Mouse (Mus musculus): ENCODE data around the gene AB124611.
"Not testable (repeated sequence)": the region's sequence is repeated elsewhere in the genome, so short reads cannot be mapped to it uniquely, and the experiment has no call there.

Gene AB124611

GRCm38 (mm10) chr9:21565004-21565586, 39.1 kb downstream of the AB124611 start:
- DNase-seq, result no peak

- no peak for DNase-seq
Observed at GRCm38 (mm10) chr9:21566538-21566937, 40.6 kb downstream of the AB124611 start.

- no peak for DNase-seq
Observed at GRCm38 (mm10) chr9:21567051-21567450, 41.1 kb downstream of the AB124611 start.

- no peak for DNase-seq
Observed at GRCm38 (mm10) chr9:21568657-21569255, 42.8 kb downstream of the AB124611 start.

GRCm38 (mm10) chr9:21574012-21574801, 48.2 kb downstream of the AB124611 start:
- DNase-seq, result no peak

GRCm38 (mm10) chr9:21575253-21575652, 49.3 kb downstream of the AB124611 start:
- DNase-seq, result no peak

- no peak for DNase-seq
Observed at GRCm38 (mm10) chr9:21576286-21576685, 50.3 kb downstream of the AB124611 start.

- no peak for DNase-seq
Observed at GRCm38 (mm10) chr9:21578226-21578625, 52.2 kb downstream of the AB124611 start.

- DNase-seq, result no peak
Observed at GRCm38 (mm10) chr9:21585401-21585800, 59.4 kb downstream of the AB124611 start.

GRCm38 (mm10) chr9:21587678-21588349, 61.8 kb downstream of the AB124611 start:
- no peak for DNase-seq

GRCm38 (mm10) chr9:21588350-21588749, 62.4 kb downstream of the AB124611 start:
- DNase-seq, result no peak

- DNase-seq, result no peak
Observed at GRCm38 (mm10) chr9:21589538-21589937, 63.6 kb downstream of the AB124611 start.

- no peak for DNase-seq
Observed at GRCm38 (mm10) chr9:21591127-21591830, 65.3 kb downstream of the AB124611 start.

GRCm38 (mm10) chr9:21591831-21592702, 66.1 kb downstream of the AB124611 start:
- DNase-seq, result no peak

- peak; percentile 80 for DNase-seq
Observed at GRCm38 (mm10) chr9:21592703-21593121, 66.7 kb downstream of the AB124611 start, which contains the start of the genes Timm29 and Yipf2. TSS of gene Timm29 (plus strand) at chr9:21592722. TSS of gene Yipf2 (minus strand) at chr9:21592828.

- peak; percentile 71 for DNase-seq
Observed at GRCm38 (mm10) chr9:21593122-21593721, 67.2 kb downstream of the AB124611 start.

- not testable (repeated sequence) for DNase-seq
Observed at GRCm38 (mm10) chr9:21594350-21594749, 68.4 kb downstream of the AB124611 start.

GRCm38 (mm10) chr9:21594838-21595237, 68.9 kb downstream of the AB124611 start:
- no peak for DNase-seq
